Mouse (Mus musculus) MEL (cell line): ENCODE measurements around the gene Hs3st4. TPM values are rescaled to one million over a fixed set of nuclear protein-coding genes. Genes with fewer than 3 reads are reported as not detected.

Experiments
- DNase-seq: peaks from one replicate; pipeline ENCODE4 v3.0.0; 2011; ENCODE audit warnings: low read depth, low spot score
- H3K27ac ChIP-seq: 2 replicates; pipeline ENCODE4 v1.5.1; 2012; ENCODE audit warnings: low read depth, mild to moderate bottlenecking, control low read depth, low read length, moderate library complexity; ENCODE audit not compliant: control insufficient read depth
- H3K27me3 ChIP-seq, 2 experiments: fragments of 150-350 bp in 1 of 2; sonication (generic) in 1 of 2; 2 replicates each; pipeline ENCODE4 v1.6.1; 2012; ENCODE audit warnings: low read length in 2 of 2, mild to moderate bottlenecking in 2 of 2, improper control_type of control experiment in 1 of 2, moderate library complexity in 1 of 2; ENCODE audit not compliant: insufficient read depth in 2 of 2, control insufficient read depth in 1 of 2
- H3K36me3 ChIP-seq, 2 experiments: 2 replicates each; pipeline ENCODE4 v1.6.1; 2012 to 2014; ENCODE audit warnings: low read length in 2 of 2, improper control_type of control experiment in 1 of 2, inconsistent platforms in 1 of 2, mild to moderate bottlenecking in 1 of 2; ENCODE audit not compliant: insufficient read depth in 2 of 2, control insufficient read depth in 1 of 2
- H3K4me1 ChIP-seq, 2 experiments: fragments of 150-350 bp in 1 of 2; sonication (generic) in 1 of 2; 2 replicates each; pipeline ENCODE4 v1.6.1; 2012; ENCODE audit warnings: low read length in 2 of 2, improper control_type of control experiment in 1 of 2, mild to moderate bottlenecking in 1 of 2; ENCODE audit not compliant: insufficient read depth in 2 of 2, control insufficient read depth in 1 of 2
- H3K4me3 ChIP-seq, 2 experiments: fragments of 150-350 bp in 1 of 2; sonication (generic) in 1 of 2; 2 replicates each; pipeline ENCODE4 v1.5.1; 2012; ENCODE audit warnings: low read depth in 2 of 2, low read length in 2 of 2, mild to moderate bottlenecking in 2 of 2, moderate library complexity in 2 of 2, control low read depth in 1 of 2, improper control_type of control experiment in 1 of 2; ENCODE audit not compliant: control insufficient read depth in 1 of 2, insufficient read depth in 1 of 2
- H3K79me2 ChIP-seq: 2 replicates; pipeline ENCODE4 v1.6.1; 2012; ENCODE audit warnings: mild to moderate bottlenecking, low read length, moderate library complexity; ENCODE audit not compliant: control insufficient read depth, poor library complexity, insufficient read depth
- H3K9ac ChIP-seq: 2 replicates; pipeline ENCODE4 v1.6.1; 2012; ENCODE audit warnings: low read depth, mild to moderate bottlenecking, control low read depth, low read length, moderate library complexity; ENCODE audit not compliant: control insufficient read depth, poor library complexity, severe bottlenecking
- H3K9me3 ChIP-seq: fragments of 150-350 bp; sonication (generic); replicated peaks from 2 replicates; pipeline ENCODE4 v1.6.1; 2012; ENCODE audit warnings: mild to moderate bottlenecking, low read length, improper control_type of control experiment, moderate library complexity; ENCODE audit not compliant: insufficient read depth
- CHD1 ChIP-seq: IDR thresholded peaks from 2 replicates; pipeline ENCODE4 v1.6.1; 2012; ENCODE audit warnings: low read depth, mild to moderate bottlenecking, inconsistent platforms, low read length, improper control_type of control experiment
- CHD2 ChIP-seq: IDR thresholded peaks from 2 replicates; pipeline ENCODE4 v1.6.1; 2011; ENCODE audit warnings: low read length, improper control_type of control experiment
- CTCF ChIP-seq, 3 experiments: IDR thresholded peaks in 2 of 3; conservative IDR thresholded peaks in 1 of 3; 2 replicates each; pipeline ENCODE4 v1.5.1; 2011 to 2012; ENCODE audit warnings: low read length in 3 of 3, low read depth in 2 of 3, mild to moderate bottlenecking in 2 of 3, improper control_type of control experiment in 1 of 3, inconsistent platforms in 1 of 3, mixed read lengths in 1 of 3, moderate library complexity in 1 of 3; ENCODE audit not compliant: control insufficient read depth in 1 of 3, insufficient read depth in 1 of 3, poor library complexity in 1 of 3, severe bottlenecking in 1 of 3
- E2F4 ChIP-seq: IDR thresholded peaks from 2 replicates; pipeline ENCODE4 v1.6.1; 2011; ENCODE audit warnings: low read depth, low read length, improper control_type of control experiment, borderline replicate concordance
- EP300 ChIP-seq, 2 experiments: IDR thresholded peaks; 2 replicates each; pipeline ENCODE4 v1.6.1; 2011; ENCODE audit warnings: improper control_type of control experiment in 2 of 2, low read length in 2 of 2, low read depth in 1 of 2, mild to moderate bottlenecking in 1 of 2
- ETS1 ChIP-seq: IDR thresholded peaks from 2 replicates; pipeline ENCODE4 v1.6.1; 2012; ENCODE audit warnings: low read depth, mild to moderate bottlenecking, inconsistent platforms, low read length, improper control_type of control experiment, moderate library complexity
- GABPA ChIP-seq: IDR thresholded peaks from 2 replicates; pipeline ENCODE4 v1.6.1; 2012; ENCODE audit warnings: low read depth, mild to moderate bottlenecking, inconsistent platforms, low read length, improper control_type of control experiment, moderate library complexity
- GATA1 ChIP-seq: IDR thresholded peaks from 2 replicates; pipeline ENCODE4 v1.6.1; 2011; ENCODE audit warnings: low read depth, low read length, improper control_type of control experiment
- HCFC1 ChIP-seq: IDR thresholded peaks from 2 replicates; pipeline ENCODE4 v1.6.1; 2012; ENCODE audit warnings: low read depth, mild to moderate bottlenecking, inconsistent platforms, low read length, improper control_type of control experiment, moderate library complexity
- JUND ChIP-seq: IDR thresholded peaks from 2 replicates; pipeline ENCODE4 v1.6.1; 2011; ENCODE audit warnings: low read depth, mild to moderate bottlenecking, improper control_type of control experiment, low read length
- KAT2A ChIP-seq: conservative IDR thresholded peaks from 2 replicates; pipeline ENCODE4 v1.6.1; 2012; ENCODE audit warnings: low read depth, low read length, improper control_type of control experiment, inconsistent platforms
- MAFK ChIP-seq: IDR thresholded peaks from 2 replicates; pipeline ENCODE4 v1.6.1; 2011; ENCODE audit warnings: low read depth, mild to moderate bottlenecking, low read length, improper control_type of control experiment, borderline replicate concordance
- MAX ChIP-seq: IDR thresholded peaks from 2 replicates; pipeline ENCODE4 v1.6.1; 2011; ENCODE audit warnings: low read length, improper control_type of control experiment
- MYC ChIP-seq: IDR thresholded peaks from 2 replicates; pipeline ENCODE4 v1.6.1; 2011; ENCODE audit warnings: low read depth, mild to moderate bottlenecking, low read length, improper control_type of control experiment, moderate library complexity
- NRF1 ChIP-seq: IDR thresholded peaks from 2 replicates; pipeline ENCODE4 v1.6.1; 2014; ENCODE audit warnings: low read depth, mild to moderate bottlenecking, inconsistent platforms, low read length, improper control_type of control experiment, moderate library complexity; ENCODE audit not compliant: poor library complexity, insufficient read depth, severe bottlenecking
- POLR2A ChIP-seq, 2 experiments: IDR thresholded peaks; 2 replicates each; pipeline ENCODE4 v1.6.1; 2011 to 2012; ENCODE audit warnings: low read length in 2 of 2, mild to moderate bottlenecking in 2 of 2, control low read depth in 1 of 2, improper control_type of control experiment in 1 of 2, low read depth in 1 of 2, moderate library complexity in 1 of 2; ENCODE audit not compliant: control insufficient read depth in 1 of 2, insufficient read depth in 1 of 2, poor library complexity in 1 of 2
- POLR2AphosphoS2 ChIP-seq: IDR thresholded peaks from 2 replicates; pipeline ENCODE4 v1.6.1; 2011; ENCODE audit warnings: low read length, improper control_type of control experiment
- SMC3 ChIP-seq: IDR thresholded peaks from 2 replicates; pipeline ENCODE4 v1.6.1; 2011; ENCODE audit warnings: low read depth, low read length, improper control_type of control experiment
- TAL1 ChIP-seq: IDR thresholded peaks from 2 replicates; pipeline ENCODE4 v1.6.1; 2012; ENCODE audit warnings: mild to moderate bottlenecking, inconsistent platforms, low read length, moderate library complexity, mixed read lengths
- TBP ChIP-seq: IDR thresholded peaks from 2 replicates; pipeline ENCODE4 v1.8.0; 2011; ENCODE audit warnings: low read depth, low read length, improper control_type of control experiment
- USF1 ChIP-seq: IDR thresholded peaks from 2 replicates; pipeline ENCODE4 v1.6.1; 2014; ENCODE audit warnings: low read depth, mild to moderate bottlenecking, inconsistent platforms, low read length, improper control_type of control experiment, moderate library complexity
- ZKSCAN1 ChIP-seq: IDR thresholded peaks from 2 replicates; pipeline ENCODE4 v1.6.1; 2012; ENCODE audit warnings: low read depth, mild to moderate bottlenecking, inconsistent platforms, low read length, improper control_type of control experiment, moderate library complexity
- ZMIZ1 ChIP-seq: IDR thresholded peaks from 2 replicates; pipeline ENCODE4 v1.6.1; 2012; ENCODE audit warnings: low read depth, mild to moderate bottlenecking, inconsistent platforms, low read length, improper control_type of control experiment, moderate library complexity
- polyA plus RNA-seq, 2 experiments: library from polyadenylated mRNA; stranded (reverse) in 1 of 2; unstranded in 1 of 2; fragments of >175 nt in 1 of 2; fragments of >200 nt in 1 of 2; gene quantifications; 2 replicates each; pipeline versions ENCODE4 v1.2.1 to v1.2.4; 2012; ENCODE audit warnings: low replicate concordance in 2 of 2, low read depth in 1 of 2; ENCODE audit not compliant: insufficient read length in 2 of 2, insufficient read depth in 1 of 2, missing spikeins in 1 of 2
- total RNA-seq: library from RNA; depleted of rRNA; stranded (reverse); fragments of 300-350 nt; gene quantifications from 2 replicates; pipeline ENCODE4 v1.2.3, GENCODE M21; 2012

Hs3st4 gene
- total and polyA plus RNA-seq, 3 experiments: not detected

DNA sequence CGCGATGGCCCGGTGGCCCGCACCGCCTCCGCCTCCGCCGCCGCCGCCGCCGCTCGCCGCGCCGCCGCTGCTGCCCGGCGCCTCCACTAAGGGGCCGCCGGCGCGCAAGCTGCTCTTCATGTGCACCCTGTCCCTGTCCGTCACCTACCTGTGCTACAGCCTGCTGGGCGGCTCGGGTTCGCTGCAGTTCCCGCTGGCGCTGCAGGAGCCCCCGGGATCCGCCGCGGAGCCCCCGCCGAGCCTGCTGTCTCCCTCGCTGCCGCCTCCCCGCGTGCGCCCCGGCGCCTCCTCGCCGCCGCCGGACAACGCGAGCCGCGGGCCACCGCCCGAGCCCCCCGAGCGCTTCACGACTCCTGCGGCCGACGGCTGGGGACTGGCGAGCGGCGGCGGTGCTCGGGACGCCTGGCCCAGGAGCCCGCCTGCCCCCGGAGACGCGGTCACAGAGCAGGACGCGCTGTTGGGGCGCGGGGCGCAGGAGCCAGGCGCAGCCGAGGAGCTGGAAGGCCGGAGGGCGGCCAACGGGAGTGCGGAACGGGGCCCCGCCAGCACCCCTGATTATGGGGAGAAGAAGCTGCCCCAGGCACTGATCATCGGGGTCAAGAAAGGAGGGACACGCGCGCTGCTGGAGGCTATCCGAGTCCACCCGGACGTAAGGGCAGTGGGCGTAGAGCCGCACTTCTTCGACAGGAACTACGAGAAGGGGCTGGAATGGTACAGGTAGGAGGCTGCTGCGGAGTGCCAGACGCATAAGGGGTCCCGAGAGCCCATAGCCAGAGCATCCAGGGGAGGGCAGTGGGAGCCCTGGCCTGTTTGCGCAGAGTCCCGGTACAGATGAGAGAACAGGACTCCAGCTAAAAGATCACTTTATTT, 743 bp downstream of the Hs3st4 start:
- H3K9me3 ChIP-seq: no peaks in the 10 kb centered on the region
- H3K27me3 ChIP-seq: no peaks in the 10 kb centered on the region
- H3K27ac ChIP-seq: no peak overlapping the region
- H3K9ac ChIP-seq: no peak overlapping the region
- no peak for DNase-seq
- no peaks in the 10 kb centered on the region for H3K79me2 ChIP-seq
- no peaks in the 10 kb centered on the region for H3K36me3 ChIP-seq
- TF ChIP-seq POLR2AphosphoS2: no peak
- TF ChIP-seq, all 39 proteins: peak for 0
- no peaks in the 10 kb centered on the region for H3K4me1 ChIP-seq
- H3K4me3 ChIP-seq: no peak overlapping the region

DNA sequence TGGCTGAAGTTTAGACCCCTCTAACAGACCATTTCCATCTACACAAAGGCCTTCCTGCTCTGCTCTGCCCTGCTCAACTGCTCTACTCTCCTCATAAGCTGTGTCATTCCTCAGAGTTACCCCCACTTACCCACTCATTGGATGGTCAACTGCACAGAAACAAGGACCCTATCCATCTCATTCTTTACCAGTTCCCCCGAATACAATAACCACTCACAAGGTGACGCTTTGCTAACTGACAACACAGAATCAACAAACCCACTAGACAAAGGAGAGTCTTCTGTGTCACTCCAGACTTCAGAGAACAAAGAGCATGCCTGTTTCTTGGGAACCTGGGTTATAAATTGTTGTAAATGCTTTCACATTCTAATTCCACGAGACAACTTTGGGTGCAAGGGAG, 9.5 kb downstream of the Hs3st4 start:
- TF ChIP-seq MYC (no peak), SMC3 (no peak), JUND (no peak), USF1 (no peak), TBP (no peak), NRF1 (no peak), CHD2 (no peak), EP300 (IDR thresholded peaks at IDR 0.05; ENCODE audit: low read depth in 1 of 2, low read length in 2 of 2) (no peak)

DNA sequence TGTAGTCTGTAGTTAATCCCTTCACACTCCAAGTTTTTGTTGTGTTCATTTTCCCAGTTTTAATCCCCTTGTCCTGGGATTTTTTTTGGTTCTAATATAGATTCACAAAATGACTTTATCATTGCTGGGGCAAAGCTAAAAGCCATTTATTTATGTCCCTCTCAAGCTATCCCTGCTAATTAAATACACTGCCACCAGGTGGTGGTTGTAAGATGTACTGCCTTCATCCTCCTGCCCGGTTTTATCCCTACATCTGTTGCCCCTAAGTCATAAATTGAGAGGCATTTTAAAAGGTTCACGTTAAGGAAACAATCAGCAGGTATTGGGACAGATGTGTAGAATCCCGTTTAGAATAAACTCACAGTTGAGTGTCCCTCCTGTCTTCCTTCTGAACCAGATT, 14.6 kb downstream of the Hs3st4 start:
- TF ChIP-seq GABPA (no peak), MAX (no peak), MYC (no peak), ZKSCAN1 (no peak), CTCF (IDR thresholded peaks at IDR 0.05 in 2 of 3, conservative IDR thresholded peaks at IDR 0.05 in 1 of 3; ENCODE audit: control insufficient read depth in 1 of 3, insufficient read depth in 1 of 3, low read depth in 2 of 3, low read length in 3 of 3, poor library complexity in 1 of 3, severe bottlenecking in 1 of 3) (no peak), CHD1 (no peak), POLR2A (IDR thresholded peaks at IDR 0.05; ENCODE audit: control insufficient read depth in 1 of 2, insufficient read depth in 1 of 2, low read depth in 1 of 2, low read length in 2 of 2, poor library complexity in 1 of 2) (no peak), POLR2AphosphoS2 (no peak), MAFK (no peak), HCFC1 (no peak), JUND (no peak), KAT2A (no peak), ETS1 (no peak), TAL1 (no peak), ZMIZ1 (no peak), E2F4 (no peak), GATA1 (no peak)
- TF ChIP-seq, all 39 proteins: peak for 0
- no peaks in the 10 kb centered on the region for H3K9me3 ChIP-seq
- H3K4me3 ChIP-seq: no peak overlapping the region
- H3K27ac ChIP-seq: no peak overlapping the region
- H3K27me3 ChIP-seq: no peaks in the 10 kb centered on the region; a peak in 1 of 4 replicates
- H3K4me1 ChIP-seq: no peaks in the 10 kb centered on the region
- H3K79me2 ChIP-seq: no peaks in the 10 kb centered on the region
- DNase-seq: no peak
- H3K36me3 ChIP-seq: no peaks in the 10 kb centered on the region
- H3K9ac ChIP-seq: no peak overlapping the region

More for the DNA sequence above, 9.5 kb downstream of the Hs3st4 start:
- H3K9me3 ChIP-seq: no peaks in the 10 kb centered on the region
- H3K36me3 ChIP-seq: no peaks in the 10 kb centered on the region
- H3K27me3 ChIP-seq: no peaks in the 10 kb centered on the region; a peak in 1 of 4 replicates
- no peak for DNase-seq
- H3K4me3 ChIP-seq: no peak overlapping the region
- no peak overlapping the region for H3K27ac ChIP-seq
- H3K79me2 ChIP-seq: no peaks in the 10 kb centered on the region
- H3K4me1 ChIP-seq: no peaks in the 10 kb centered on the region
- no peak overlapping the region for H3K9ac ChIP-seq
